Comparison of ENCODE assay signal across 8 mouse cellular contexts in the genomic region with DNA sequence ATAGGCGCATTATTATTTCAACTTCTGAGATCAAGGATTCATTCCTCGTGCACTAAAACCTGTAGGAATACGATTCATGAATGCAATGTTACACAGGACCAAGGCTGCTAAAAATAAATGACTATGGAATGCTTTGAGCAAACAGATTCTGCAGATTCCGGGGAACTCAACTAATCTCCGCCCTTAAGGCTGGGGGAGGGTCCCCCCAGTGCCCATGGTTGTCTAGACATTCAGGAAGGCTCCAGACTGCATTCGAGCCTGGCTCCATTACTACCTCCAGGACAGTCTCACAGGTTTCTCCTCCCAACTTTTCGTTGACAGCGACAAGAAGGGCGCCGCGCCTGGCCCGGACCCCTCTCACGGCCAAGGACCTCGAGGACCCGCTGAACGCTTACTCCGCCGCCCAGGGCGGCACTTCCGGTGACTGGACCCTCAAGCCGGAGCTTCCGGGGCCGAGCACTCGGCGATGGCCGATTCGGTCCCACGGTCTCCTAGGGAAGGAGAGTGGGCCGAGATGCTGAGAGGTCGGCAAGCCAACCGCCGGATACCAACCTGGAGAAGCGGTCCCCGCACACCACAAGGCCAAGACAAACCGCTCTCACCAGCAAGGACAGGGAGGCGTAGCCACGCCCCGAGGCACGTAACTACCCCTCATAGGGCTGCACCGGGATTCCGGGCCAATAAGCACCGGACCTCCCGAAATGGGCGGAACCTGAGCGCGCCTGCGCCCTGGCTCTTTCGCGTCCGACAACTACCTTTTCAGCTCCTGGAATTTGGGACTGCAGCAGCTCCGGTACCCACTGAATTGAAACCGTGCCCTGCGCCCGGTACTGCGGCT. TPM values are rescaled to one million over a fixed set of nuclear protein-coding genes. Genes with fewer than 3 reads are reported as not detected.
DNase-seq lines count a peak whose midpoint lies in the region; ATAC-seq and TF ChIP-seq lines count a peak whose summit lies in the region.

A gene (minus strand): TSS at position 626 of the 838 bp plus-strand sequence.

- no peaks in the 10 kb centered on the region for H3K9me3 ChIP-seq in heart, embryonic 12.5 days (replicated peaks)
- no peaks in the 10 kb centered on the region for H3K9me3 ChIP-seq in kidney, postnatal 0 days (replicated peaks; ENCODE audit: low read length)
- H3K9me3 ChIP-seq in liver, embryonic 11.5 days (ENCODE audit: control insufficient read depth, low read length) = no peaks in the 10 kb centered on the region
- no peaks in the 10 kb centered on the region for H3K9me3 ChIP-seq in stomach, embryonic 14.5 days (ENCODE audit: control insufficient read depth, low read depth, low read length)

- peak within 1 kb of the TSS; percentile 69 for H3K4me3 ChIP-seq in heart, embryonic 12.5 days
- peak within 1 kb of the TSS; percentile 73 for H3K4me3 ChIP-seq in kidney, postnatal 0 days (replicated peaks; ENCODE audit: low read depth, low read length)
- peak within 1 kb of the TSS; percentile 83 for H3K4me3 ChIP-seq in liver, embryonic 11.5 days (ENCODE audit: low read depth, low read length)
- peak within 1 kb of the TSS; percentile 78 for H3K4me3 ChIP-seq in stomach, embryonic 14.5 days (ENCODE audit: low read depth, low read length)

- peak within 1 kb of the TSS; percentile 81 for H3K9ac ChIP-seq in heart, embryonic 12.5 days
- peak within 1 kb of the TSS; percentile 78 for H3K9ac ChIP-seq in kidney, postnatal 0 days (ENCODE audit: low read depth, low read length)
- H3K9ac ChIP-seq in liver, embryonic 11.5 days (ENCODE audit: low read depth, low read length) = peak within 1 kb of the TSS; percentile 86
- peak within 1 kb of the TSS; percentile 78 for H3K9ac ChIP-seq in stomach, embryonic 14.5 days (replicated peaks; ENCODE audit: low read depth, low read length)

- peaks cover 14% of the 10 kb centered on the region for H3K4me1 ChIP-seq in heart, embryonic 12.5 days (replicated peaks)
- H3K4me1 ChIP-seq in kidney, postnatal 0 days (replicated peaks; ENCODE audit: insufficient read depth, low read length) = peaks cover 14% of the 10 kb centered on the region
- peaks cover 12% of the 10 kb centered on the region for H3K4me1 ChIP-seq in liver, embryonic 11.5 days (replicated peaks; ENCODE audit: control insufficient read depth, insufficient read depth, low read length)
- peaks cover 9% of the 10 kb centered on the region; the same call in 1 of the 2 replicates for H3K4me1 ChIP-seq in stomach, embryonic 14.5 days (ENCODE audit: control insufficient read depth, insufficient read depth, low read length)

- under 1% methylated on average over 55 of the region's 55 CpGs for WGBS in heart, embryonic 12.5 days
- WGBS in kidney, postnatal 0 days = under 1% methylated on average over 55 of the region's 55 CpGs
- WGBS in liver, embryonic 11.5 days = under 1% methylated on average over 55 of the region's 55 CpGs
- WGBS in stomach, embryonic 14.5 days = under 1% methylated on average over 55 of the region's 55 CpGs

- H3K36me3 ChIP-seq in heart, embryonic 12.5 days = peaks cover 17% of the 10 kb centered on the region
- 0 out of 2 replicates have a peak, but pooled peaks cover 2% of the 10 kb centered on the region for H3K36me3 ChIP-seq in kidney, postnatal 0 days (ENCODE audit: insufficient read depth, low read length)
- no peaks in the 10 kb centered on the region; the same call in 1 of the 2 replicates for H3K36me3 ChIP-seq in liver, embryonic 11.5 days (ENCODE audit: control insufficient read depth, insufficient read depth, low read length)
- no peaks in the 10 kb centered on the region; the same call in 1 of the 2 replicates for H3K36me3 ChIP-seq in stomach, embryonic 14.5 days (ENCODE audit: control insufficient read depth, insufficient read depth, low read length)

- H3K27ac ChIP-seq in heart, embryonic 12.5 days (ENCODE audit: poor library complexity, severe bottlenecking) = peak within 1 kb of the TSS; percentile 97
- H3K27ac ChIP-seq in kidney, postnatal 0 days = peak within 1 kb of the TSS; percentile 94
- peak within 1 kb of the TSS; percentile 92 for H3K27ac ChIP-seq in liver, embryonic 11.5 days (ENCODE audit: low read depth, low read length)
- H3K27ac ChIP-seq in stomach, embryonic 14.5 days (ENCODE audit: low read length) = peak within 1 kb of the TSS; percentile 94

- H3K4me2 ChIP-seq in heart, embryonic 12.5 days = peak within 1 kb of the TSS; percentile 81
- peak within 1 kb of the TSS; percentile 77 for H3K4me2 ChIP-seq in kidney, postnatal 0 days (ENCODE audit: low read length)
- H3K4me2 ChIP-seq in liver, embryonic 11.5 days = peak within 1 kb of the TSS; percentile 95
- peak within 1 kb of the TSS; percentile 70 for H3K4me2 ChIP-seq in stomach, embryonic 14.5 days (replicated peaks; ENCODE audit: low read depth, low read length)

- no peaks in the 10 kb centered on the region for H3K27me3 ChIP-seq in heart, embryonic 12.5 days (replicated peaks)
- H3K27me3 ChIP-seq in kidney, postnatal 0 days (ENCODE audit: insufficient read depth, low read length) = no peaks in the 10 kb centered on the region
- H3K27me3 ChIP-seq in liver, embryonic 11.5 days (replicated peaks; ENCODE audit: control insufficient read depth, insufficient read depth, low read length) = no peaks in the 10 kb centered on the region
- H3K27me3 ChIP-seq in stomach, embryonic 14.5 days (ENCODE audit: control insufficient read depth, insufficient read depth, low read length) = no peaks in the 10 kb centered on the region

- DNase-seq in CD4-positive helper T cell, adult 2 months (ENCODE audit: low read depth, low spot score) = peak; percentile 97
- peak; percentile 94 for DNase-seq in brain, embryonic 18.5 days (ENCODE audit: low read depth, low spot score)
- peak; percentile 97 for DNase-seq in kidney, postnatal 0 days (ENCODE audit: low spot score)
- DNase-seq in liver, embryonic 11.5 days (ENCODE audit: low spot score) = peak; percentile 95
- DNase-seq in naive thymus-derived CD4-positive, alpha-beta T cell, adult 2 months (ENCODE audit: low read depth) = peak; percentile 97

- no peak for TF ChIP-seq CTCF in kidney, postnatal 0 days (IDR thresholded peaks at IDR 0.05; ENCODE audit: low read depth)

- ATAC-seq in erythroid progenitor cell, adult 5-6 weeks (replicated peaks; ENCODE audit: low FRiP score, poor library complexity, severe bottlenecking) = peak; percentile 99
- peak; percentile 99 for ATAC-seq in heart, embryonic 12.5 days (ENCODE audit: insufficient number of reproducible peaks, low FRiP score)
- peak; percentile 100 for ATAC-seq in kidney, postnatal 0 days (replicated peaks; ENCODE audit: low FRiP score, low read depth)
- peak; percentile 100 for ATAC-seq in liver, embryonic 11.5 days (replicated peaks; ENCODE audit: low FRiP score)
- ATAC-seq in stomach, embryonic 14.5 days (ENCODE audit: insufficient number of reproducible peaks, insufficient read depth, low FRiP score, low read depth) = peak; percentile 99

RNA-seq across cellular contexts. Expression of the gene that starts here (rescaled TPM):
- 4.3 and 15.1 TPM in 2 replicates for total RNA-seq in erythroid progenitor cell, adult 5-6 weeks (2015; ENCODE audit: low replicate concordance)
- total RNA-seq in erythroid progenitor cell, adult 5-6 weeks (2017; ENCODE audit: low replicate concordance) = 18.7 and 48.1 TPM in 2 replicates
- 43.0 and 46.7 TPM in 2 replicates for polyA plus RNA-seq in heart, embryonic 12.5 days (2016; fragmentation: Nextera tagmentation; extraction: Ambion mirVana)
- 34.0 and 37.8 TPM in 2 replicates for polyA plus RNA-seq in kidney, postnatal 0 days (2015; fragmentation: Nextera tagmentation; extraction: Ambion mirVana)
- polyA plus RNA-seq in liver, embryonic 11.5 days (2014; fragmentation: Nextera tagmentation; extraction: Ambion mirVana) = 36.4 and 37.0 TPM in 2 replicates
- polyA plus RNA-seq in stomach, embryonic 14.5 days (2014; fragmentation: Nextera tagmentation; extraction: Ambion mirVana) = 44.3 and 49.8 TPM in 2 replicates

Comparison
In these comparisons a context has a peak if more than half of its experiments do, and no peak if none do; other contexts are left out.
1. Peak in every context shown above with its lines: DNase-seq, ATAC-seq, H3K4me3 ChIP-seq and H3K27ac ChIP-seq.